Mouse (Mus musculus) embryonic facial prominence, embryonic 11.5 days (tissue): ENCODE results near the gene Bod1. TPM values are rescaled to one million over a fixed set of nuclear protein-coding genes. Genes with fewer than 3 reads are reported as not detected.

Experiments used
- ATAC-seq: fragments of 200-750 bp; cut with Nextera tagmentation; replicated peaks from 2 replicates; pipeline ENCODE4 v1.8.0; 2017; ENCODE audit warnings: low read depth; ENCODE audit not compliant: insufficient number of reproducible peaks, low FRiP score, low TSS enrichment
- DNase-seq: peaks from one replicate; pipeline ENCODE4 v3.0.0-alpha.2; 2015; ENCODE audit warnings: low spot score
- H3K27ac ChIP-seq: fragments of 300-500 bp; sonication (generic); replicated peaks from 2 replicates; pipeline ENCODE4 v1.5.1; 2014; ENCODE audit warnings: mild to moderate bottlenecking, low read depth, low read length, control low read depth
- H3K27me3 ChIP-seq: fragments of 300-500 bp; sonication (generic); 2 replicates; pipeline ENCODE4 v1.6.1; 2014; ENCODE audit warnings: mild to moderate bottlenecking, low read length, moderate library complexity, mixed read lengths; ENCODE audit not compliant: control insufficient read depth, insufficient read depth
- H3K36me3 ChIP-seq: fragments of 300-500 bp; sonication (generic); replicated peaks from 2 replicates; pipeline ENCODE4 v1.6.1; 2014; ENCODE audit warnings: low read depth, mild to moderate bottlenecking, low read length, moderate library complexity, mixed read lengths; ENCODE audit not compliant: control insufficient read depth, insufficient read depth
- H3K4me1 ChIP-seq: fragments of 300-500 bp; sonication (generic); 2 replicates; pipeline ENCODE4 v1.6.1; 2014; ENCODE audit warnings: low read length, mixed read lengths; ENCODE audit not compliant: control insufficient read depth, insufficient read depth
- H3K4me2 ChIP-seq: fragments of 300-500 bp; sonication (generic); 2 replicates; pipeline ENCODE4 v1.6.1; 2014; ENCODE audit warnings: low read depth, mild to moderate bottlenecking, control low read depth, low read length, moderate library complexity
- H3K4me3 ChIP-seq: fragments of 300-500 bp; sonication (generic); 2 replicates; pipeline ENCODE4 v1.5.1; 2014; ENCODE audit warnings: low read depth, low read length, control low read depth
- H3K9ac ChIP-seq: fragments of 300-500 bp; sonication (generic); replicated peaks from 2 replicates; pipeline ENCODE4 v1.6.1; 2014; ENCODE audit warnings: mild to moderate bottlenecking, control low read depth, low read length
- H3K9me3 ChIP-seq: fragments of 300-500 bp; sonication (generic); replicated peaks from 2 replicates; pipeline ENCODE4 v1.6.1; 2016; ENCODE audit warnings: mild to moderate bottlenecking, low read length, inconsistent platforms, mixed read lengths; ENCODE audit not compliant: control insufficient read depth
- WGBS: fragments of 180-500 bp; shearing (Covaris S2); extraction: QIAGEN DNeasy Blood & Tissue Kit; methylation state at CpG from one replicate; pipeline ENCODE4 v1.1.7; 2014; 5-methylcytosine and 5-hydroxymethylcytosine counted together
- polyA plus RNA-seq: library from polyadenylated mRNA; unstranded; fragments of >200 nt; fragmentation: Nextera tagmentation; extraction: Ambion mirVana; gene quantifications from 2 replicates; pipeline ENCODE4 v1.2.1, GENCODE M21; 2014

Bod1 gene
- 130 and 137 TPM in 2 replicates for polyA plus RNA-seq

GRCm38 (mm10) chr11:31671354-31672169 is at the start of gene Bod1:
TSS of gene Bod1 (minus strand) at chr11:31671885.
- H3K4me1 ChIP-seq: no peaks in the 10 kb centered on the region
- no peaks in the 10 kb centered on the region for H3K27me3 ChIP-seq
- ATAC-seq: peak; percentile 95
- peak within 1 kb of the TSS; percentile 61 for H3K4me2 ChIP-seq
- H3K27ac ChIP-seq: peak within 1 kb of the TSS; percentile 28; the same call in 1 of the 2 replicates
- H3K9me3 ChIP-seq: no peaks in the 10 kb centered on the region
- DNase-seq: peak; percentile 98
- peak within 1 kb of the TSS; percentile 90 for H3K9ac ChIP-seq
- H3K4me3 ChIP-seq: peak within 1 kb of the TSS; percentile 94
- peaks cover 3% of the 10 kb centered on the region for H3K36me3 ChIP-seq
- under 1% methylated on average over 60 of the region's 76 CpGs for WGBS

DNA sequence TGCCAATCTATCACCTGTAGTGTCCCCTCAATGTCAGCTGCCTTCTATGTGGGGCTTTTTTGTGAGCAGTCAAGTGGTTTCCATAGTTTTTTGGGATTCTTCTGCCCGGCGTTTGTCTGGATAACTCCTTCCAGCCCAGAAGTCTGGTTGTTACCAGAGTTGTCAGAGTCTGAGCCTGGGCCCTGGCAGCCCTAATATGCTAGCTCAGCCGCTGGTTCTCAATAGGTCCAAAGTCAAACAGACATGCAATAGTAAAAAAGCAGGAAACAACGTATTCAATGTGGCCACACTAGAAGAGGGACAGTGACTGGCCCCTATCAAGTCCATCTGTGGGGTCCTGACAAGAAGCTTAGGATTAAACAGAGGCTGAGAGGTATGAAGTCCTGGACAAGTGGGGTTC is 47.4 kb upstream of the Bod1 start:
- H3K4me3 ChIP-seq: no peak overlapping the region
- H3K27ac ChIP-seq: no peak overlapping the region
- WGBS: 92% methylated on average over 4 of the region's 4 CpGs
- H3K9ac ChIP-seq: no peak overlapping the region
- DNase-seq: no peak
- H3K27me3 ChIP-seq: no peaks in the 10 kb centered on the region
- ATAC-seq: no peak
- no peaks in the 10 kb centered on the region for H3K36me3 ChIP-seq
- H3K4me2 ChIP-seq: no peak overlapping the region
- H3K9me3 ChIP-seq: no peaks in the 10 kb centered on the region
- H3K4me1 ChIP-seq: no peaks in the 10 kb centered on the region

- DNase-seq (no peak), ATAC-seq (no peak)
- no peak overlapping the region for H3K4me2 ChIP-seq
- WGBS: 55% methylated on average over 4 of the region's 4 CpGs
- no peak overlapping the region for H3K9ac ChIP-seq
- 0 out of 2 replicates have a peak, but pooled peaks cover 2% of the 10 kb centered on the region for H3K4me1 ChIP-seq
- no peak overlapping the region for H3K4me3 ChIP-seq
- H3K9me3 ChIP-seq: no peaks in the 10 kb centered on the region
- H3K36me3 ChIP-seq: no peaks in the 10 kb centered on the region
- H3K27ac ChIP-seq: no peak overlapping the region
- no peaks in the 10 kb centered on the region for H3K27me3 ChIP-seq
These were observed 46.4 kb upstream of the Bod1 start for GRCm38 (mm10) chr11:31717926-31718735.

DNA sequence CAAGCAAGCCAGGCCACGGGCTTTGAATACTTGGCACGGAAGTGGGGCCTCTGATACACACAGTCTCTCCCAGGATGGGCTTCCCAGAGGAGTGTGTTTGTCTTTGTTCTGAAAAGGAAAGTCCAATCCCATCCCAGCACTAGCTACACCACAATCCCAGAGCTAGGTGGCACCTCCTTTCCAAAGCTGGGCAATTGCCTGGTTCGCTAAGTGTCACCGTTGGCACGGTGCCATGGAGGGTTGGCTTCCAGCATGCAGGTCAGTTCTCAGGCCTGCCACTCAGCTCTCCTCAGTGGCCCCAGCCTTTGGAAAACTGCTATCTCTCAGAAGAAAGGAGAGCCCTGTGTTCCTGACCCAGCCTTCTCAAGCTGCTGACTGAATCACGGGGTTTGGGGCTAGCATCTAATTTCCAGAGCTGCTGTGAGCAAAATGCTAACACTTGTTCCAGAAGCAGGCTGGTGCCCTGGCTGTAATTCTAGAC is 42.0 kb upstream of the Bod1 start:
- no peak for ATAC-seq
- Histone ChIP-seq H3K9ac (no peak overlapping the region), H3K27ac (no peak overlapping the region), H3K9me3 (no peaks in the 10 kb centered on the region), H3K4me2 (no peak overlapping the region), H3K27me3 (no peaks in the 10 kb centered on the region), H3K36me3 (no peaks in the 10 kb centered on the region), H3K4me3 (no peak overlapping the region), H3K4me1 (0 out of 2 replicates have a peak, but pooled peaks cover 2% of the 10 kb centered on the region)
- WGBS: 71% methylated on average over 6 of the region's 6 CpGs
- DNase-seq: peak; percentile 22

DNA sequence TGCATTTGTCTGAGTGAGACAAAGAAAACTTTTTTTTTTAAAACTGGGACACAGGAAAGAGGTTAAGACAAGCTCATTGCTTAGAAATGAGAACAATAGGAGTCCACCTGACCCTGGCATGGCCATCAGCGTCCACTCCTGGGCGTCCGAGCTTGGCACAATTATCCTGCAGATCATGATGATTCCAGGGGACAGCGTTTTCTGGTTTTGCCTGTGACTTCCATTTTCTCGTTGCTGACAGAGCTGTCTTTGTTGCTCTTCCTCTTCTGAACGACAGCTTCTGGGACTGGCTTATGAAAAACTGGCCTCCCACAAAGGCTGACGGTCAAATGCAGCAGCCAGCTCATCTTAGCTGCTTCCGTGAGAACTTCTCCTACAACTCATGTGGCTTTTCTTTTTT is 41.4 kb upstream of the Bod1 start:
- no peak overlapping the region for H3K9ac ChIP-seq
- no peak overlapping the region for H3K4me2 ChIP-seq
- WGBS: 53% methylated on average over 8 of the region's 8 CpGs
- H3K27ac ChIP-seq: no peak overlapping the region
- no peak overlapping the region for H3K4me3 ChIP-seq
- H3K4me1 ChIP-seq: 0 out of 2 replicates have a peak, but pooled peaks cover 2% of the 10 kb centered on the region
- no peak for DNase-seq
- H3K36me3 ChIP-seq: no peaks in the 10 kb centered on the region
- ATAC-seq: no peak
- H3K9me3 ChIP-seq: no peaks in the 10 kb centered on the region
- no peaks in the 10 kb centered on the region for H3K27me3 ChIP-seq

- no peaks in the 10 kb centered on the region for H3K36me3 ChIP-seq
- no peak overlapping the region for H3K9ac ChIP-seq
- no peaks in the 10 kb centered on the region for H3K9me3 ChIP-seq
- H3K27me3 ChIP-seq: no peaks in the 10 kb centered on the region
- H3K27ac ChIP-seq: no peak overlapping the region
- H3K4me3 ChIP-seq: no peak overlapping the region
- DNase-seq: no peak
- H3K4me2 ChIP-seq: no peak overlapping the region
- no peak for ATAC-seq
- H3K4me1 ChIP-seq: no peaks in the 10 kb centered on the region
These were observed 36.1 kb upstream of the Bod1 start for GRCm38 (mm10) chr11:31707771-31708170.

DNA sequence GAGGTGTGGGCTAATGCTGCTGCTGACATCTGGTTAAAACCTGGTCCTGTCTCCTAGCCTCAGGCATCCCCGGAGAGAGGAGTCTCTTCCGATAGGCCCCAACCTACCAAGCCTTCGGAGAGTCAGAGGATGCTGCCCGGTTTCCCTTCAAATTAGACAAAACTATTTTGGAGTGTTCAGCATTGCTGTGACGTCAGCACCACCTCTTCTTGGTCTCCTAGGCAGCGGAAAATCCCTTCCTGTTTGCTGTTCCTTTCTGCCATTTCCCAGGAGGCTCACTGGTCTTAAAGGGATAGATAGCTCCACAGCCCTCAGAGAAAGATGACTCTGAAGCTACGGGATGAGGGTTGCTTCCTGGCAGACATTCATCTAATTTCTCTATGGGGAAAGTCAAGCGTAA is 31.5 kb upstream of the Bod1 start:
- DNase-seq (no peak), ATAC-seq (no peak)
- H3K36me3 ChIP-seq: no peaks in the 10 kb centered on the region
- H3K9me3 ChIP-seq: no peaks in the 10 kb centered on the region
- no peaks in the 10 kb centered on the region for H3K4me1 ChIP-seq
- 71% methylated on average over 8 of the region's 8 CpGs for WGBS
- no peaks in the 10 kb centered on the region for H3K27me3 ChIP-seq
- no peak overlapping the region for H3K27ac ChIP-seq
- H3K4me3 ChIP-seq: no peak overlapping the region
- H3K4me2 ChIP-seq: no peak overlapping the region
- no peak overlapping the region for H3K9ac ChIP-seq

DNA sequence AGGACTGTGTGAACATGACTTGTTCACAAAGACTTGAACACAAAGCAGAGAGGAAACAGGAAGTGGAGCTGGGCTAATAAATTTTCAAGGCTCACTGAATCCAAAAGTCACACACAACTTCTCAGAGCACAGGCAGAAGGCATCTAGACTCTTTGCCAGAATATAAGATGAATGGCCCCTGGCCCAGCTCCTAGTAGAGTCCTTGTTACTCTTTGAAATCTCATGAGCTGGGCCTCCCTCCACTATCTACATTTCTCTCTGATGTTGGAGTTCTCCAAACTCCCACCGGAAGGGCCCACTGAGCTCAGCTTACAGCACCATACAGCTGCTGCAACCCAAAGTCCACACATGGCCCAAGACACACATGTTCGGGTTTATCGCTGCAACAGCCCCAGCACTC is 30.2 kb upstream of the Bod1 start:
- no peaks in the 10 kb centered on the region for H3K9me3 ChIP-seq

More for the DNA sequence above, 30.2 kb upstream of the Bod1 start:
- no peak overlapping the region for H3K27ac ChIP-seq
- no peaks in the 10 kb centered on the region for H3K36me3 ChIP-seq
- H3K27me3 ChIP-seq: no peaks in the 10 kb centered on the region
- H3K4me1 ChIP-seq: no peaks in the 10 kb centered on the region
- no peak for DNase-seq
- no peak overlapping the region for H3K4me2 ChIP-seq
- no peak for ATAC-seq
- H3K4me3 ChIP-seq: no peak overlapping the region
- no peak overlapping the region for H3K9ac ChIP-seq
- WGBS: 96% methylated on average over 3 of the region's 3 CpGs
